Mouse (Mus musculus) testis, adult 10 weeks (tissue): Measurements from ENCODE around the gene Gm9747. TPM values are rescaled to one million over a fixed set of nuclear protein-coding genes. Genes with fewer than 3 reads are reported as not detected.

Experiments
- polyA plus RNA-seq: library from polyadenylated mRNA; stranded (reverse); fragments of 350-450 nt; fragmentation: Illumina TruSeq; extraction: RNeasy Lipid Tissue Mini Kit (QIAGEN cat#74804); gene quantifications from one replicate; pipeline ENCODE4 v1.2.3, GENCODE M21; 2014; ENCODE audit warnings: low read depth, low replicate concordance

The Gm9747 gene
- polyA plus RNA-seq = not detected

GRCm38 (mm10) chr1:82232812-82233211, at the start of gene Gm9747:
Gene Gm9747, plus strand, starts transcription at chr1:82233112.

Other genes with a start within 250 kb of the Gm9747 start
- gene Irs1, start 58.3 kb downstream of the Gm9747 start, polyA plus RNA-seq = 0.81 TPM
- gene Rhbdd1, start 83.3 kb downstream of the Gm9747 start, polyA plus RNA-seq = 22.5 TPM